Mouse (Mus musculus) myocyte (in vitro differentiated cells): ENCODE results near the gene Adarb2.

Source experiments
- E2F4 ChIP-seq: IDR thresholded peaks from one replicate; pipeline ENCODE4 v1.6.1; 2011; ENCODE audit warnings: mild to moderate bottlenecking, control low read depth, moderate library complexity; ENCODE audit not compliant: insufficient read depth
- MAX ChIP-seq: IDR thresholded peaks from one replicate; pipeline ENCODE4 v1.6.1; 2011; ENCODE audit warnings: low read depth, mild to moderate bottlenecking, control low read depth
- POLR2A ChIP-seq: IDR thresholded peaks from one replicate; pipeline ENCODE4 v1.6.1; 2011; ENCODE audit warnings: low read depth, mild to moderate bottlenecking, control low read depth, moderate library complexity; ENCODE audit not compliant: insufficient read length
- REST ChIP-seq: IDR thresholded peaks from one replicate; pipeline ENCODE4 v1.6.1; 2011; ENCODE audit warnings: mild to moderate bottlenecking, control low read depth, moderate library complexity; ENCODE audit not compliant: insufficient read depth, insufficient read length
- USF1 ChIP-seq: IDR thresholded peaks from one replicate; pipeline ENCODE4 v1.6.1; 2011; ENCODE audit warnings: low read depth, mild to moderate bottlenecking, control low read depth, moderate library complexity

DNA sequence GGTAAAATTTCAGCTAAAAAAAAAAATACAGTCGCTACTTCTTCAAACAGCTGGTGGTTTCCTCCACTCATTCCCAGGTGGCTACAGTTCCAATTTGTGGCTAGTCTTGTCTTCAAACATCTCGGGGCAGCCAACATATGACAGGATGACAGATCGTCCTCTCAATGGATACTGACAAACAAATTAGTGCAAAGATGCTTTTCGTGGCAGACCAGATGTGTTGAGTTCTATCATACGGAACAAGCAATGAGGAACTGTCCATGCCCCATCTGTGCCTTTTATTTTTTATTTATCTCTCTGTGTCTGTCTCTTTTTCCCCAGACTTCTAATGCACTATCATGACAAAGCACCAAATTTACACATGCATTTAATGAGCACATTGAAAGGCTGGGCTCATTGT is 316.5 kb downstream of the Adarb2 start:
- TF ChIP-seq MAX (no peak), USF1 (no peak), REST (no peak), POLR2A (no peak), E2F4 (no peak)
